In the genomic region with DNA sequence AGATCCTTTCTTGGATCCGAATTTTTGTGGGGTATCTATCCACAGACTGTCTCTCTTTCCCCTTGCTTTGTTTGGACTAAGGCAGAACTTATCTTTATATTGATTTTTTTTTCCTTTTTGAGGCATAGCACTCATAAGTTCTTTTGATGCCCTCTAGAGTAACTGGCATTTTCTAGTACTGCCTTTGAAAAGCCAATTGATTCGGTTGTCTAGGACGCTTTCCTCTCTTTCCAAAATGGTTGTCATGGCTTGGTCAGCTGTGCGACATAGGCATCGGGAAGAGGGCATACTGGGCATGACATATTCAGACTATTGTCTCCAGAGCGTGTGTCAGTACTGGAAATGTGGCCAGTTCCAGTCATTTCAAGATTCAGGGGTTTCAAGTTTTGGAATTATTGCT, we compare ENCODE assay signal across 8 mouse cellular contexts. TPM values are rescaled to one million over a fixed set of nuclear protein-coding genes. Genes with fewer than 3 reads are reported as not detected.
DNase-seq lines count a peak whose midpoint lies in the region; ATAC-seq and TF ChIP-seq lines count a peak whose summit lies in the region.

No protein-coding gene starts in this region.

- 0% methylated on average over 6 of the region's 6 CpGs for WGBS in kidney, embryonic 14.5 days
- WGBS in heart, postnatal 0 days, result 0% methylated on average over 6 of the region's 6 CpGs
- WGBS in midbrain, embryonic 12.5 days, result 0% methylated on average over 6 of the region's 6 CpGs

- H3K4me1 ChIP-seq in kidney, embryonic 14.5 days (ENCODE audit: control insufficient read depth, insufficient read depth, low read length), result peaks cover 19% of the 10 kb centered on the region; the same call in 1 of the 2 replicates
- peaks cover 3% of the 10 kb centered on the region; the same call in 1 of the 2 replicates for H3K4me1 ChIP-seq in bone marrow macrophage, adult 2 months (ENCODE audit: control insufficient read depth, insufficient read depth, low read length)
- H3K4me1 ChIP-seq in heart, postnatal 0 days (ENCODE audit: control insufficient read depth, insufficient read depth), result peaks cover 20% of the 10 kb centered on the region
- peaks cover 21% of the 10 kb centered on the region for H3K4me1 ChIP-seq in midbrain, embryonic 12.5 days

- H3K9ac ChIP-seq in kidney, embryonic 14.5 days (ENCODE audit: low read depth, low read length), result peak overlapping the region; percentile 100
- peak overlapping the region; percentile 97 for H3K9ac ChIP-seq in heart, postnatal 0 days (replicated peaks; ENCODE audit: low read depth, low read length)
- peak overlapping the region; percentile 99 for H3K9ac ChIP-seq in midbrain, embryonic 12.5 days (replicated peaks)

- peak overlapping the region; percentile 90 for H3K27ac ChIP-seq in kidney, embryonic 14.5 days (ENCODE audit: low read depth, low read length)
- H3K27ac ChIP-seq in bone marrow macrophage, adult 2 months (ENCODE audit: insufficient read depth, low read depth, low read length), result peak overlapping the region; percentile 96
- peak overlapping the region; percentile 99 for H3K27ac ChIP-seq in heart, postnatal 0 days (ENCODE audit: low read depth)
- peak overlapping the region; percentile 98 for H3K27ac ChIP-seq in midbrain, embryonic 12.5 days (replicated peaks)

- H3K9me3 ChIP-seq in kidney, embryonic 14.5 days (ENCODE audit: control insufficient read depth, low read length), result no peaks in the 10 kb centered on the region
- H3K9me3 ChIP-seq in heart, postnatal 0 days (replicated peaks; ENCODE audit: control insufficient read depth, low read length), result no peaks in the 10 kb centered on the region
- no peaks in the 10 kb centered on the region for H3K9me3 ChIP-seq in midbrain, embryonic 12.5 days

- DNase-seq in kidney, postnatal 10 days, result no peak
- peak; percentile 61 for DNase-seq in heart, postnatal 0 days (ENCODE audit: low spot score)
- no peak for DNase-seq in layer of hippocampus, adult 11-12 months (ENCODE audit: low spot score)
- DNase-seq in left cerebral cortex, postnatal 14 days (ENCODE audit: low spot score in 2 of 2), result no peak

- TF ChIP-seq CTCF in bone marrow macrophage, adult 2 months (IDR thresholded peaks at IDR 0.05; ENCODE audit: low read depth, low read length), result no peak
- no peak for TF ChIP-seq CTCF in heart, postnatal 0 days (IDR thresholded peaks at IDR 0.05; ENCODE audit: low read depth)

- intact Hi-C loops in left cerebral cortex, postnatal 14 days (cut with DNase I), result loop anchor here (10.0 kb wide), 1 partner anchor 535 kb away; a partner anchor contains a TSS

- peaks cover 52% of the 10 kb centered on the region for H3K36me3 ChIP-seq in kidney, embryonic 14.5 days (ENCODE audit: control insufficient read depth, insufficient read depth, low read length)
- H3K36me3 ChIP-seq in heart, postnatal 0 days (replicated peaks; ENCODE audit: control insufficient read depth, insufficient read depth, low read length), result peaks cover 38% of the 10 kb centered on the region
- H3K36me3 ChIP-seq in midbrain, embryonic 12.5 days, result peaks cover 40% of the 10 kb centered on the region

- no peak for ATAC-seq in kidney, embryonic 14.5 days (ENCODE audit: low FRiP score, low TSS enrichment)
- no peak for ATAC-seq in heart, postnatal 0 days (ENCODE audit: insufficient read depth, low read depth)
- no peak for ATAC-seq in midbrain, embryonic 12.5 days (ENCODE audit: low FRiP score, low read depth)
- ATAC-seq in megakaryocyte-erythroid progenitor cell, adult 5-6 weeks (replicated peaks; ENCODE audit: low FRiP score, low TSS enrichment, poor library complexity, severe bottlenecking), result no peak

- peak overlapping the region; percentile 78 for H3K4me3 ChIP-seq in kidney, embryonic 14.5 days (ENCODE audit: low read length)
- peak overlapping the region; percentile 83 for H3K4me3 ChIP-seq in bone marrow macrophage, adult 2 months (ENCODE audit: insufficient read depth, low read length)
- H3K4me3 ChIP-seq in heart, postnatal 0 days (ENCODE audit: low read depth, low read length), result peak overlapping the region; percentile 95
- peak overlapping the region; percentile 97 for H3K4me3 ChIP-seq in midbrain, embryonic 12.5 days

- TF ChIP-seq POLR2A in bone marrow macrophage, adult 2 months (IDR thresholded peaks at IDR 0.05; ENCODE audit: borderline replicate concordance, low read depth, low read length), result no peak

- no peaks in the 10 kb centered on the region for H3K27me3 ChIP-seq in kidney, embryonic 14.5 days (ENCODE audit: control insufficient read depth, insufficient read depth, low read length)
- no peaks in the 10 kb centered on the region for H3K27me3 ChIP-seq in heart, postnatal 0 days (ENCODE audit: control insufficient read depth, insufficient read depth, low read length)
- no peaks in the 10 kb centered on the region for H3K27me3 ChIP-seq in midbrain, embryonic 12.5 days

- peak overlapping the region; percentile 67 for H3K4me2 ChIP-seq in kidney, embryonic 14.5 days (replicated peaks; ENCODE audit: low read depth, low read length)
- peak overlapping the region; percentile 67 for H3K4me2 ChIP-seq in heart, postnatal 0 days (ENCODE audit: low read depth, low read length)
- peak overlapping the region; percentile 72 for H3K4me2 ChIP-seq in midbrain, embryonic 12.5 days (replicated peaks)

- TF ChIP-seq EP300 in heart, postnatal 0 days (IDR thresholded peaks at IDR 0.05; ENCODE audit: low read depth), result no peak

RNA-seq across cellular contexts. Expression of a gene that starts 0.6 kb away (rescaled TPM):
- polyA plus RNA-seq in kidney, embryonic 14.5 days (2014; fragmentation: Nextera tagmentation; extraction: Ambion mirVana), result 18.8 and 21.3 TPM in 2 replicates
- polyA plus RNA-seq in bone marrow macrophage, adult 2 months (2012; ENCODE audit: insufficient read depth, insufficient read length, missing spikeins), result 24.4 and 26.6 TPM in 2 replicates
- total RNA-seq in heart, postnatal 0 days (2014; rRNA removed; ENCODE audit: low replicate concordance), result 3.6 and 4.8 TPM in 2 replicates
- polyA plus RNA-seq in heart, postnatal 0 days (2015; fragmentation: Nextera tagmentation; extraction: Ambion mirVana), result 8.2 and 9.2 TPM in 2 replicates
- 22.8 and 25.6 TPM in 2 replicates for polyA plus RNA-seq in midbrain, embryonic 12.5 days (2016; fragmentation: Nextera tagmentation; extraction: Ambion mirVana)
- total RNA-seq in megakaryocyte-erythroid progenitor cell, adult 5-6 weeks (2014; fragmentation: Nextera tagmentation), result 52.0 and 58.1 TPM in 2 replicates
- total RNA-seq in megakaryocyte-erythroid progenitor cell, adult 5-6 weeks (2017), result 25.2 and 42.1 TPM in 2 replicates
- total RNA-seq in left cerebral cortex, postnatal 14 days (2021), result 10 to 100 TPM in 1 of 2 experiments, 1 to 10 TPM in 1; 8.3 to 12.0 TPM

RNA-seq across cellular contexts. Expression of a gene that starts 0.7 kb away (rescaled TPM):
- 369 and 392 TPM in 2 replicates for polyA plus RNA-seq in kidney, embryonic 14.5 days (2014; fragmentation: Nextera tagmentation; extraction: Ambion mirVana)
- 1,156 and 1,201 TPM in 2 replicates for polyA plus RNA-seq in bone marrow macrophage, adult 2 months (2012; ENCODE audit: insufficient read depth, insufficient read length, missing spikeins)
- 267 and 282 TPM in 2 replicates for total RNA-seq in heart, postnatal 0 days (2014; rRNA removed; ENCODE audit: low replicate concordance)
- 165 and 173 TPM in 2 replicates for polyA plus RNA-seq in heart, postnatal 0 days (2015; fragmentation: Nextera tagmentation; extraction: Ambion mirVana)
- 486 TPM in 2 replicates for polyA plus RNA-seq in midbrain, embryonic 12.5 days (2016; fragmentation: Nextera tagmentation; extraction: Ambion mirVana)
- total RNA-seq in megakaryocyte-erythroid progenitor cell, adult 5-6 weeks (2014; fragmentation: Nextera tagmentation), result 569 and 578 TPM in 2 replicates
- total RNA-seq in megakaryocyte-erythroid progenitor cell, adult 5-6 weeks (2017), result 1,198 and 1,708 TPM in 2 replicates
- 100 to 1,000 TPM; 574 to 616 TPM for total RNA-seq in left cerebral cortex, postnatal 14 days (2021)

RNA-seq across cellular contexts. Expression of a gene that starts 10.3 kb away (rescaled TPM):
- polyA plus RNA-seq in kidney, embryonic 14.5 days (2014; fragmentation: Nextera tagmentation; extraction: Ambion mirVana), result 12.6 and 13.3 TPM in 2 replicates
- polyA plus RNA-seq in bone marrow macrophage, adult 2 months (2012; ENCODE audit: insufficient read depth, insufficient read length, missing spikeins), result 8.9 and 11.4 TPM in 2 replicates
- 1.1 and 6.3 TPM in 2 replicates for total RNA-seq in heart, postnatal 0 days (2014; rRNA removed; ENCODE audit: low replicate concordance)
- 6.5 and 7.2 TPM in 2 replicates for polyA plus RNA-seq in heart, postnatal 0 days (2015; fragmentation: Nextera tagmentation; extraction: Ambion mirVana)
- polyA plus RNA-seq in midbrain, embryonic 12.5 days (2016; fragmentation: Nextera tagmentation; extraction: Ambion mirVana), result 10.4 and 11.3 TPM in 2 replicates
- total RNA-seq in megakaryocyte-erythroid progenitor cell, adult 5-6 weeks (2014; fragmentation: Nextera tagmentation), result 6.8 and 15.3 TPM in 2 replicates
- 16.4 and 18.1 TPM in 2 replicates for total RNA-seq in megakaryocyte-erythroid progenitor cell, adult 5-6 weeks (2017)
- total RNA-seq in left cerebral cortex, postnatal 14 days (2021), result 1 to 10 TPM; 3.6 to 4.3 TPM

RNA-seq across cellular contexts. Expression of a gene that starts 38.6 kb away (rescaled TPM):
- 1.0 and 1.1 TPM in 2 replicates for polyA plus RNA-seq in kidney, embryonic 14.5 days (2014; fragmentation: Nextera tagmentation; extraction: Ambion mirVana)
- 202 and 222 TPM in 2 replicates for polyA plus RNA-seq in bone marrow macrophage, adult 2 months (2012; ENCODE audit: insufficient read depth, insufficient read length, missing spikeins)
- 0.15 TPM in 1 of 2 replicates, not detected in the other for total RNA-seq in heart, postnatal 0 days (2014; rRNA removed; ENCODE audit: low replicate concordance)
- polyA plus RNA-seq in heart, postnatal 0 days (2015; fragmentation: Nextera tagmentation; extraction: Ambion mirVana), result 0.58 and 0.83 TPM in 2 replicates
- 0.72 and 1.7 TPM in 2 replicates for polyA plus RNA-seq in midbrain, embryonic 12.5 days (2016; fragmentation: Nextera tagmentation; extraction: Ambion mirVana)
- 1.3 and 2.7 TPM in 2 replicates for total RNA-seq in megakaryocyte-erythroid progenitor cell, adult 5-6 weeks (2014; fragmentation: Nextera tagmentation)
- 3.4 and 3.5 TPM in 2 replicates for total RNA-seq in megakaryocyte-erythroid progenitor cell, adult 5-6 weeks (2017)
- under 1 TPM in 1 of 2 experiments, not detected in 1; 0.21 TPM for total RNA-seq in left cerebral cortex, postnatal 14 days (2021)

RNA-seq across cellular contexts. Expression of a gene that starts 39.2 kb away (rescaled TPM):
- 36.2 and 46.8 TPM in 2 replicates for polyA plus RNA-seq in kidney, embryonic 14.5 days (2014; fragmentation: Nextera tagmentation; extraction: Ambion mirVana)
- 4.8 and 5.1 TPM in 2 replicates for polyA plus RNA-seq in bone marrow macrophage, adult 2 months (2012; ENCODE audit: insufficient read depth, insufficient read length, missing spikeins)
- 126 and 153 TPM in 2 replicates for total RNA-seq in heart, postnatal 0 days (2014; rRNA removed; ENCODE audit: low replicate concordance)
- 59.4 and 63.2 TPM in 2 replicates for polyA plus RNA-seq in heart, postnatal 0 days (2015; fragmentation: Nextera tagmentation; extraction: Ambion mirVana)
- polyA plus RNA-seq in midbrain, embryonic 12.5 days (2016; fragmentation: Nextera tagmentation; extraction: Ambion mirVana), result 15.9 and 19.4 TPM in 2 replicates
- total RNA-seq in megakaryocyte-erythroid progenitor cell, adult 5-6 weeks (2014; fragmentation: Nextera tagmentation), result 9.2 and 11.1 TPM in 2 replicates
- total RNA-seq in megakaryocyte-erythroid progenitor cell, adult 5-6 weeks (2017), result 8.8 and 14.6 TPM in 2 replicates
- total RNA-seq in left cerebral cortex, postnatal 14 days (2021), result 10 to 100 TPM; 19.2 to 21.7 TPM
